Mouse (Mus musculus) megakaryocyte, embryonic 14.5 days (primary cell): Measurements from ENCODE around the gene Celf5. TPM values are rescaled to one million over a fixed set of nuclear protein-coding genes. Genes with fewer than 3 reads are reported as not detected.
A peak's percentile ranks its signal among the peaks of the same experiment; 100 is the strongest.

Source experiments
- H3K27me3 ChIP-seq: replicated peaks from 2 replicates; pipeline ENCODE3; 2012; ENCODE audit warnings: inconsistent platforms
- H3K36me3 ChIP-seq: replicated peaks from 2 replicates; pipeline ENCODE3; 2012; ENCODE audit warnings: low read length, inconsistent platforms, mixed read lengths
- H3K4me1 ChIP-seq: 2 replicates; pipeline ENCODE4 v1.6.1; 2012; ENCODE audit warnings: inconsistent platforms
- H3K4me3 ChIP-seq: replicated peaks from 2 replicates; pipeline ENCODE3; 2012; ENCODE audit warnings: moderate library complexity, mild to moderate bottlenecking, inconsistent platforms
- H3K9me3 ChIP-seq: 2 replicates; pipeline ENCODE4 v1.6.1; 2012; ENCODE audit warnings: inconsistent platforms
- FLI1 ChIP-seq: IDR thresholded peaks from 2 replicates; pipeline ENCODE4 v1.6.1; 2012; ENCODE audit warnings: low read length, inconsistent platforms, mixed read lengths
- GATA1 ChIP-seq: IDR thresholded peaks from 3 replicates; pipeline ENCODE4 v1.6.1; 2012; ENCODE audit warnings: mixed read lengths, low read length, inconsistent platforms, borderline replicate concordance
- polyA plus RNA-seq: library from polyadenylated mRNA; stranded (reverse); fragments of >175 nt; gene quantifications from 2 replicates; pipeline ENCODE4 v1.2.3, GENCODE M21; 2012; ENCODE audit warnings: low replicate concordance; ENCODE audit not compliant: insufficient read depth

Celf5 gene
- polyA plus RNA-seq, 1 experiment, result 1.3 TPM

DNA sequence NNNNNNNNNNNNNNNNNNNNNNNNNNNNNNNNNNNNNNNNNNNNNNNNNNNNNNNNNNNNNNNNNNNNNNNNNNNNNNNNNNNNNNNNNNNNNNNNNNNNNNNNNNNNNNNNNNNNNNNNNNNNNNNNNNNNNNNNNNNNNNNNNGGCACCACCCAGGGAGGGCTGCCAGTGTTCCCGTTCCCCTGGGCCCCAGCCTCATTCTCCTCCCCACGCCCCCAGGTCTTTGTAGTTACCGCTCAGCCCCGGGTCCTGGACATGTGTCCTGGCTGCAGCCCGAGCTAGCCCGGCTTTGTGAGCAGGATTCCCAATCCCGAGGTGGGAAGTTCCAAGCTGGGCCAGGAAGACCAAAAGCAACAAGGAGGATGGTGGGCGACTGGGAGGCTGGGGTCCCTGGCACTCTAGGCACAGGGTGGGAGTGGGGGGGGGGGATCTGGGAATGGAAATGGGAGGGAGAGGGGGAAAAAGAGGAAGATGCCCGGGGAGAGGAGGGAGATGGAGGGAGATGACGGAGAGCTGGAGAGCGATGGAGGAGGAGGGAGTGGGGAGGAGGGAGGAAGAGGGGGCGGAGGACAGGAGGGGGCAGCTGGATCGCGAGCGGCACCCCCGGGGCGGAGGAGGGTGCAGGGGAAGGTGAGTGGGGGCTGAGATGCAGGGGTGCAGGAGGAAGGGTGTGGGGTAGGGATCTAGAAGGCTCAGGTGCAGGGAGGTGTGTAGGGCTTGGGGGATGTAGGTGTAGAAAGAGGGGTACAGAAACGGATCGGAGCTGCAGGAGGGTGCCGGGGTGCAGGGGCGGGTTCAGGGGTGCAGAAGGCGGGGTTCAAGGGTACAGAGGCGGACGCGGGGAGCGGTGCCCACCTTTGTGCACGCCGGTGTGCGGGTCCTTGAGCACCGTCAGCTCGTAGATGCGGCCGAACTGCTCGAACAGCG is 640 bp downstream of the Celf5 start:
- H3K4me3 ChIP-seq, result peak overlapping the region; percentile 92
- H3K4me1 ChIP-seq, result peaks cover 51% of the 10 kb centered on the region
- peaks cover 52% of the 10 kb centered on the region for H3K27me3 ChIP-seq
- peaks cover 14% of the 10 kb centered on the region for H3K36me3 ChIP-seq
- no peaks in the 10 kb centered on the region; the same call in 1 of the 2 replicates for H3K9me3 ChIP-seq
- TF ChIP-seq FLI1 (no peak), GATA1 (no peak)

DNA sequence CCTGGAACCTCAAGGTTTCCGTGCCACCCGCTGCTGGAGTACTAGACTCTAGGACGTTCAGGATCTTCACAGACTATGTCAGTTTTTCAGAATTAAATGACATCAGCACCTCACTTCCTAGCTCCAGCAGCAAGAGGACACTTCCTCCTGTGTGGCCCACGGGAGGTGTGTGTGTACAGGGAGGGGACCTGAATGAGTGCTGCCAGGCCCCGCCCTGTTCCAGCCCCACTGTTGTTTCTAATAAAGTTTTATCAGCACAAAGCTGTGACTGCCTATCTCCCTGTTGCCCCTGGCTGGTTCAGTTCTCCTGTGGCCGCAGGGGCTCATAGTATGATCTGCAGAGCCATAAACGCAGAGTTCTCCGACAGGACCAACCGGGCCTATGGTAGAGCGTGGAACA is 8.0 kb downstream of the Celf5 start:
- TF ChIP-seq GATA1 (no peak), FLI1 (no peak)
- peaks cover 21% of the 10 kb centered on the region for H3K4me1 ChIP-seq
- no peaks in the 10 kb centered on the region for H3K36me3 ChIP-seq
- peaks cover 4% of the 10 kb centered on the region; the same call in 1 of the 2 replicates for H3K9me3 ChIP-seq
- no peak overlapping the region for H3K4me3 ChIP-seq
- H3K27me3 ChIP-seq, result peaks cover 93% of the 10 kb centered on the region

DNA sequence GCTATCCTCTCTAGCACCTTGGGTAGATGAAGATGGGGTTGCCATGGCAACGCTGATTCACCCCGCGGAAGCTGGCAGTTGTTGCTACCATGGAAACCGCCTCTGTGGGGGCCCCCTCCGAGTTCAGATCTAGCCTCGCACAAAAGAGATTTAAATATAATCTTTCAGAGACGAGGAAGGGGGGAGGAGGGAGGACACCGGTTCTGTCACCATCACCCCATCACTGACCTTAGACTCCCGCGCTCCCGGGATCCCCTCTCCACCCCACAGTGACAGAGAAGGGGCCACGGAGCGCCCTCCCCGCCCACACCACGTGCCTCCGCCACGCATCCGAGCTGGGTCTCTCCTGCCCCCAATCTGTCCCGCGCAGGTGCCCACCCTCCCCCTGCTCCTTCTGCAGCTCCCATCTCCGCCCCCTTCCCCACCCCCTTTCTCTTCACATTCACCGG is 9.5 kb downstream of the Celf5 start:
- Histone ChIP-seq H3K27me3 (peaks cover 96% of the 10 kb centered on the region), H3K4me3 (no peak overlapping the region), H3K4me1 (peaks cover 27% of the 10 kb centered on the region), H3K36me3 (no peaks in the 10 kb centered on the region), H3K9me3 (peaks cover 4% of the 10 kb centered on the region; the same call in 1 of the 2 replicates)
- no peak for TF ChIP-seq GATA1
- no peak for TF ChIP-seq FLI1

DNA sequence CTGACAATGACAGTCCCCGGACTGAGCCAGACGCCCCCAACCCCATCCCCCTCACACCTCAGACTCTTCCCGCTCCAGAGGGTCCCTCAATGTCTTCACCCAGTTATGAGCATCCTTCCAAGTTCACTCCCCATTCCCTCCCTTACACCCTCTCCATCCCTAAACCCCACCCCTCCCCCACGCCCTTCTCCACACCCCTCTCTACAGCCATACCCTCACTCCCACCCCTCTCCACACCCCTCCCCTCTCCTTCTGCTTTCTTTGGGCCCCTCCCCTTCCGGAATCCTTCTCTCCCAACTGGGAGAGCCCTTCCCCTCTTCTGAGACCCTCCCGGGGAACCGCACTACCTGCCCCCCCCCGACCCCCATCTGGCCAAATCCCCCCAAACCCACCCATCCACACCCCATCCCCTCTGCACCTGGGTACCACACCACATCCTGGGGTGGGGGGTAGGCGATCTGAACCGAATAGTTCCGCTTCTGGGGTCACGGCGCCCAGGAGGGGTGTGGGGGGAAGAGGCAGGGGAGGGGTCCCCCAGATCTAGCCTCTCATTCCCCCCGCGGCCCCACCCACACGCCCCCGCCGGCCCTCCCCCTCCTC is 10.0 kb downstream of the Celf5 start:
- Histone ChIP-seq H3K4me1 (peaks cover 27% of the 10 kb centered on the region), H3K4me3 (no peak overlapping the region), H3K27me3 (peaks cover 96% of the 10 kb centered on the region), H3K36me3 (no peaks in the 10 kb centered on the region), H3K9me3 (peaks cover 4% of the 10 kb centered on the region; the same call in 1 of the 2 replicates)
- no peak for TF ChIP-seq FLI1
- no peak for TF ChIP-seq GATA1

DNA sequence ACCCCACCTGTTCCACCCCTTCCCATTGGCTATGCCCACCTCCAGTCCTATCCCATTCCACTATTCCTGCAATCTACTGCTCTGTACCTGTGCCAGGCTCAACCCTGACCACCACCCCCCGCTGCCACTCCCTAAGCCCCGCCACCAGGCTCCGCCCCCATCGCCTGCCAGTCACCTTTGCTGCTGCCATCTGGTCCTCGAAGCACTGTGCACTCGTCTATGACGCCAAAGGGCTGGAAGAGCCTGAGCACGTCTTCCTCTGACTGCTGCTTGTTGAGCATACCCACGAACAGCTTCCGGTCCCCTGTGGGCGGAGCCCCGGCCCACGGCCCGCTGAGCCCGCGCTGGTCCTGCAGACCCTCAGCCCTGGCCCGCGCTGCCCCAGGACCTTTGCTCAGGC is 12.1 kb downstream of the Celf5 start:
- H3K27me3 ChIP-seq, result peaks cover 97% of the 10 kb centered on the region
- no peaks in the 10 kb centered on the region for H3K36me3 ChIP-seq
- H3K4me3 ChIP-seq, result no peak overlapping the region

DNA sequence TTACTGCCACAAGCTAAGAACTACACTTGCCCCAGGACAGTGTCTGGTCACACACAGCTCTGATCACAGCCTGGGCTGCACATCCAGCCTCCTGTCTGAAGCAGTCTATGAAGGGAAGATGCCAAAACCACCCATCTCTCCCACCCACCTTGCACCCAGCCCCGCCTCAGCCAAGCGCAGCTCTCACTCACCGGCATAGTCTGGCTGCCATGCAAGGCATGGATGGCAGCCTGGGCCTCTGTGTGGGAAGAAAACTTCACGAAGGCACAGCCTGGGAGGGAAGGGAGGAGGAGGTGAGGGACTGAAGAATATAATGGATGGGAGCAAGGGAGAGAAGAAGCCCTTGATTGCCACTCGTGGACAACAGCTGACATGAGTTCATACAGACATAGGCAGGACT is 13.3 kb downstream of the Celf5 start:
- Histone ChIP-seq H3K4me3 (peak overlapping the region; percentile 10), H3K9me3 (no peaks in the 10 kb centered on the region), H3K36me3 (no peaks in the 10 kb centered on the region), H3K27me3 (peaks cover 97% of the 10 kb centered on the region), H3K4me1 (peaks cover 40% of the 10 kb centered on the region)
- TF ChIP-seq FLI1 (no peak), GATA1 (no peak)

More for the DNA sequence above, 12.1 kb downstream of the Celf5 start:
- Histone ChIP-seq H3K4me1 (peaks cover 28% of the 10 kb centered on the region), H3K9me3 (0 out of 2 replicates have a peak, but pooled peaks cover 4% of the 10 kb centered on the region)
- TF ChIP-seq GATA1 (no peak), FLI1 (no peak)

DNA sequence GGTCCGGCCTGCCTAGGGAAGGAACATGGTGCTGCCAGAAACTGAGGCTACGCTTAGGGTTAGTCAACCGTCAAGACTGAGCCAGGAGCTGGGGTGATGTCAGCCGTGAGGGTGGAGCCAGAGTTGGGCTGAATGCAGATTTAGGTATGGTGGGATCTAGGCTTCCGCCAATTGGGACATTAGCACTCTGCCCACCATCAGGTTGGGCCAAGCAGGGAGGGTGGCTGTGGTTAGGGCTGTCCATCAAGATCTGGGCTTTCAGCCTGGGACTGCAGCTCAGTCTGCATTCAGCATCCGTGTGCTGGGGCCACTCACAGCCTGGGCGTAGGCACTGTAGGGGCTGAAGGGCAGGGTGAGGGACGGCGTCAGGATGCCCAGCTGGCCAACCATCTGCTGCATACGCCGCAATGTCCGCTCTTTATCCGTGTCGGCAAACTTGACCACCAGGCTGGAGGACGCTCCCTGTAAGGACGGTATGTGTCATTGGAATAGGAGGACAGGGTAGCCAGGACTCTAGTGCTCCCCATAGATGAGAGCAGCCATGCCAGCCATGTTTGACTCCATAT is 14.8 kb downstream of the Celf5 start:
- H3K9me3 ChIP-seq, result no peaks in the 10 kb centered on the region
- H3K4me3 ChIP-seq, result peak overlapping the region; percentile 64
- peaks cover 55% of the 10 kb centered on the region for H3K4me1 ChIP-seq
- H3K36me3 ChIP-seq, result no peaks in the 10 kb centered on the region
- TF ChIP-seq GATA1 (no peak), FLI1 (no peak)
- H3K27me3 ChIP-seq, result peaks cover 97% of the 10 kb centered on the region

DNA sequence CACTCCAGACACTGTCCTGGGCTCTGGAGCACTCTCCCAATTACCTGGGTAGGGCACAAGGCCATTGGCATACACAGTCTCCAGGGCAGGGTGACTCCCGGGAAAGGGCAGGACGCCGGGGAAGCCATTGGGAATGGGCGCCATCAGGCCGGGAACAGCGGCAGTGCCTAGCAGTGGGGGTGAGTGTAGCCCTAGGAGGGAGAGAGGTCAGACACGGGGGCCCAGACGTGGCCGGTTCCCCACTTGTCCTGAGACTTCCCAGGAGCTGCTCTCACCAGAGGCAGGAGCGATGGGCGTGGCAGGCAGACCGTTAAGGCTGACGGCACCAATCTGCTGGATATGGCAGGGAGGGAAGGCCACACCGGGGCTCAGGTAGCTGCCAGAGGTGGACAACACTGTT is 15.6 kb downstream of the Celf5 start:
- TF ChIP-seq GATA1 (no peak), FLI1 (no peak)
- H3K27me3 ChIP-seq, result peaks cover 96% of the 10 kb centered on the region
- no peak overlapping the region for H3K4me3 ChIP-seq
- H3K36me3 ChIP-seq, result no peaks in the 10 kb centered on the region
- H3K9me3 ChIP-seq, result no peaks in the 10 kb centered on the region
- H3K4me1 ChIP-seq, result peaks cover 63% of the 10 kb centered on the region

DNA sequence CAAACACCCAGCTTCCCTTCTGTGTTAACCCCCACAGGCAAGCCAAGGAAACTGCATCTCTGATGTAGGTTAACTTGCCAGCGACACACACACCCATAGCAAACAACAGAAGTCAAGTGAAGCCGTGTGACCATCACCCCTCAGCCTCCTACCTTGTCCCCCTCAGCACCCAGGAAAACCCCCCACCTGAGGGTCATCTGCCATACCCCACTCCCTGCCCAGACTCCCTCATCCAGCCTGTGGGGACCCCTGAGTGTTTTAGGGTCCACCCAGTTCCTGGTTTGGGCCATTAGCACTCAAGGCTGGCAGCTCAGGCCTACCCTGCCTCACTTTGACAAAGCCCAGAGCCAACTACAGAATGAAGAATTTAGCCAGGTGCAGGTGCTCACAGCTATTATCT is 16.4 kb downstream of the Celf5 start:
- H3K36me3 ChIP-seq, result no peaks in the 10 kb centered on the region
- H3K9me3 ChIP-seq, result no peaks in the 10 kb centered on the region
- TF ChIP-seq GATA1, result no peak
- no peak for TF ChIP-seq FLI1
- H3K4me3 ChIP-seq, result no peak overlapping the region
- peaks cover 71% of the 10 kb centered on the region for H3K4me1 ChIP-seq
- H3K27me3 ChIP-seq, result peaks cover 90% of the 10 kb centered on the region
